Mouse (Mus musculus): ENCODE results near the gene Thap8.

DNA sequence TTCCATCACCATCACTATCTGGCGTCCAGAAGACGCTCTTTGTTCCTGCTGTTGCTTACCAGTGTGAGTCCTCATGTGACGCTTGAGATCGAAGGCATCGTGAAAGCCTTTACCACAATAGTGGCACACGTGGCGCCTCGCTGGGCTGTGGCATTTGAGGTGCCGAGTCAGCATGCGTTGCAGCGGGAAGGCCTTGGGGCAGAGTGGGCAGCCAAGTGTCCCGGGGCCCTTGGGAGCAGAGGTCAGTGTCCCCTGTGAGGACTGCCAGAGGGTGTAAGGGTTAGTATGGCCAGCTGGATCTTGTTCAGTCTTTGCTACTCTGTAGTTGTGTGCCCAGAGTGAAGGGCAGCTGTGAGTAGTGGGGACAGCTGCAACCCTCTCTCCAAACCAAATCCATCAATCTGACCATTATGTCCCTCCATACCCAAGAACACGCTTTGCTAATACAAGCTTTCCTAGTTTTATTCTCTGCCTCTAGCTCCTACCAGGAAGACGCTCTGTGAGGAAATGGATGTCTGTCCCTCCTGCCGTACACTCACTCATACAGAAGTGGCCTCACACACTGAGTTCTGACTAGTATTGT, 45.5 kb upstream of the Thap8 start:
- no peak for TF ChIP-seq CTCF (IDR thresholded peaks at IDR 0.05; ENCODE audit: borderline replicate concordance, insufficient read depth, low read length)
- no peak for TF ChIP-seq POLR2A (IDR thresholded peaks at IDR 0.05; ENCODE audit: low read depth, low read length)
